ENCODE assay signal across 15 mouse cellular contexts in genomic region chr4:152362180-152362579, GRCm38 (mm10). TPM values are rescaled to one million over a fixed set of nuclear protein-coding genes. Genes with fewer than 3 reads are reported as not detected.
DNase-seq lines count a peak whose midpoint lies in the region; ATAC-seq and TF ChIP-seq lines count a peak whose summit lies in the region.
"Had no signal": no experiment of that assay in that cellular context is flagged by ENCODE, and none has a peak within 500 bp of the region (broad histone marks: within the 10 kb centered on the region; RNA-seq: fewer than 3 reads in every experiment).

No protein-coding gene starts in this region.

- TF ChIP-seq CTCF in G1E (IDR thresholded peaks at IDR 0.05; ENCODE audit: low read depth, low read length), result no peak
- no peak for TF ChIP-seq CTCF in heart, adult 2 months (IDR thresholded peaks at IDR 0.05)

- H3K36me3 ChIP-seq in intestine, embryonic 15.5 days, result no peaks in the 10 kb centered on the region
- H3K36me3 ChIP-seq in intestine, embryonic 16.5 days (ENCODE audit: control insufficient read depth, insufficient read depth, low read length), result no peaks in the 10 kb centered on the region
- H3K36me3 ChIP-seq in G1E (replicated peaks), result no peaks in the 10 kb centered on the region
- H3K36me3 ChIP-seq in heart, adult 2 months (ENCODE audit: control insufficient read depth, insufficient read depth, low read length), result no peaks in the 10 kb centered on the region
- H3K36me3 ChIP-seq: hindbrain, embryonic 12.5 days; midbrain, embryonic 12.5 days; neural tube, embryonic 12.5 days had no signal

- no peaks in the 10 kb centered on the region for H3K79me2 ChIP-seq in heart, adult 2 months (replicated peaks; ENCODE audit: control insufficient read depth, insufficient read depth, low read length)

- no peak for DNase-seq in G1E (ENCODE audit: low spot score)
- DNase-seq in natural killer cell, adult 2 months (ENCODE audit: low spot score in 2 of 2), result peak; percentile 70 to 83
- no peak for DNase-seq in heart, adult 2 months
- no peak for DNase-seq in frontal cortex, postnatal 25 days (ENCODE audit: low spot score in 2 of 2)
- DNase-seq in spleen, postnatal 4 days (ENCODE audit: low spot score in 2 of 2), result no peak
- DNase-seq: cerebellum, adult 9-11 months; kidney, adult 2 months; lung, embryonic 14.5 days had no signal

- TF ChIP-seq POLR2A in heart, adult 2 months (IDR thresholded peaks at IDR 0.05; ENCODE audit: insufficient read depth, low read depth, low read length), result no peak

- no peak overlapping the region for H3K27ac ChIP-seq in intestine, embryonic 15.5 days
- H3K27ac ChIP-seq in intestine, embryonic 16.5 days (ENCODE audit: low read length), result no peak overlapping the region
- no peak overlapping the region for H3K27ac ChIP-seq in heart, adult 2 months
- H3K27ac ChIP-seq: hindbrain, embryonic 12.5 days; midbrain, embryonic 12.5 days; neural tube, embryonic 12.5 days had no signal

- 0 out of 2 replicates have a peak, but pooled peaks have one; percentile 24 for ATAC-seq in intestine, embryonic 15.5 days
- ATAC-seq in intestine, embryonic 16.5 days, result no peak
- ATAC-seq in G1E (ENCODE audit: extremely low read depth, insufficient number of reproducible peaks, low FRiP score, poor library complexity, severe bottlenecking), result no peak
- peak; percentile 65 for ATAC-seq in inflammation-experienced regulatory T-cells, adult 6 months

- intact Hi-C loops in heart, adult 2 months (cut with DNase I), result no loop called here

- H3K4me2 ChIP-seq in intestine, embryonic 15.5 days (replicated peaks), result no peak overlapping the region
- no peak overlapping the region for H3K4me2 ChIP-seq in intestine, embryonic 16.5 days (ENCODE audit: low read depth, low read length)
- H3K4me2 ChIP-seq: hindbrain, embryonic 12.5 days; lung, embryonic 14.5 days; midbrain, embryonic 12.5 days; neural tube, embryonic 12.5 days had no signal

- no peaks in the 10 kb centered on the region for H3K9me3 ChIP-seq in intestine, embryonic 15.5 days
- H3K9me3 ChIP-seq in intestine, embryonic 16.5 days (ENCODE audit: control insufficient read depth, low read length), result no peaks in the 10 kb centered on the region
- peaks cover 96% of the 10 kb centered on the region for H3K9me3 ChIP-seq in G1E (replicated peaks)
- H3K9me3 ChIP-seq: hindbrain, embryonic 12.5 days; midbrain, embryonic 12.5 days; neural tube, embryonic 12.5 days had no signal

- peaks cover 17% of the 10 kb centered on the region; the same call in 1 of the 2 replicates for H3K27me3 ChIP-seq in intestine, embryonic 15.5 days (replicated peaks)
- H3K27me3 ChIP-seq in intestine, embryonic 16.5 days (replicated peaks; ENCODE audit: control insufficient read depth, insufficient read depth, low read length), result peaks cover 10% of the 10 kb centered on the region
- H3K27me3 ChIP-seq in G1E (ENCODE audit: insufficient read depth, low read length), result no peaks in the 10 kb centered on the region; the same call in 1 of the 2 replicates
- H3K27me3 ChIP-seq in heart, adult 2 months (ENCODE audit: control insufficient read depth, insufficient read depth, low read length), result peaks cover 6% of the 10 kb centered on the region; the same call in 1 of the 2 replicates

- H3K4me3 ChIP-seq in intestine, embryonic 15.5 days (replicated peaks), result no peak overlapping the region
- H3K4me3 ChIP-seq in intestine, embryonic 16.5 days (ENCODE audit: low read length), result no peak overlapping the region
- H3K4me3 ChIP-seq in G1E (ENCODE audit: low read depth, low read length), result peak overlapping the region; percentile 21; the same call in 1 of the 2 replicates
- H3K4me3 ChIP-seq in heart, adult 2 months, result no peak overlapping the region
- H3K4me3 ChIP-seq: hindbrain, embryonic 12.5 days; midbrain, embryonic 12.5 days; neural tube, embryonic 12.5 days had no signal

- 64% methylated on average over 9 of the region's 9 CpGs for WGBS in intestine, embryonic 15.5 days
- WGBS in intestine, embryonic 16.5 days, result 44% methylated on average over 9 of the region's 9 CpGs
- 22% methylated on average over 9 of the region's 9 CpGs for WGBS in heart, adult 2 months

- H3K9ac ChIP-seq in intestine, embryonic 15.5 days, result no peak overlapping the region
- H3K9ac ChIP-seq in intestine, embryonic 16.5 days (ENCODE audit: low read depth, low read length), result no peak overlapping the region
- H3K9ac ChIP-seq in heart, adult 2 months (ENCODE audit: low read depth, low read length), result no peak overlapping the region
- H3K9ac ChIP-seq: hindbrain, embryonic 12.5 days; lung, embryonic 14.5 days; midbrain, embryonic 12.5 days; neural tube, embryonic 12.5 days had no signal

- TF ChIP-seq EP300 in heart, adult 2 months (IDR thresholded peaks at IDR 0.05; ENCODE audit: insufficient read depth, low read depth, low read length), result no peak

- H3K4me1 ChIP-seq in intestine, embryonic 15.5 days (replicated peaks), result peaks cover 10% of the 10 kb centered on the region
- peaks cover 9% of the 10 kb centered on the region for H3K4me1 ChIP-seq in intestine, embryonic 16.5 days (ENCODE audit: control insufficient read depth, insufficient read depth, low read length)
- no peaks in the 10 kb centered on the region for H3K4me1 ChIP-seq in G1E (ENCODE audit: insufficient read depth, low read depth, low read length)
- no peaks in the 10 kb centered on the region for H3K4me1 ChIP-seq in heart, adult 2 months (ENCODE audit: control insufficient read depth, insufficient read depth, low read length)

RNA-seq across cellular contexts. Expression of gene Chd5, which starts 23.7 kb away (rescaled TPM):
- 1.9 and 2.8 TPM in 2 replicates for polyA plus RNA-seq in intestine, embryonic 15.5 days (2015; fragmentation: Nextera tagmentation; extraction: Ambion mirVana)
- 1.5 and 1.9 TPM in 2 replicates for polyA plus RNA-seq in intestine, embryonic 16.5 days (2015; fragmentation: Nextera tagmentation; extraction: Ambion mirVana)
- total RNA-seq in G1E (2014; fragmentation: Nextera tagmentation) (not detected in 2 replicates), G1E (2017) (under 0.01 TPM in 2 replicates)
- polyA plus RNA-seq in G1E (2012), result 0.01 TPM in 2 replicates
- polyA plus RNA-seq in inflammation-experienced regulatory T-cells, adult 6 months (2017; shearing (Covaris generic)), result under 1 TPM in 2 of 3 experiments, not detected in 1; 0.05 to 0.11 TPM
- under 1 TPM; 0.13 to 0.48 TPM for total RNA-seq in heart, adult 2 months (2021)
- 0.18 and 0.29 TPM in 2 replicates for polyA plus RNA-seq in heart, adult 2 months (2012; rRNA removed)
- polyA plus RNA-seq: heart, embryonic 14.5 days had no signal

RNA-seq across cellular contexts. Expression of gene Rpl22, which starts 36.6 kb away (rescaled TPM):
- polyA plus RNA-seq in intestine, embryonic 15.5 days (2015; fragmentation: Nextera tagmentation; extraction: Ambion mirVana), result 371 and 424 TPM in 2 replicates
- 281 and 323 TPM in 2 replicates for polyA plus RNA-seq in intestine, embryonic 16.5 days (2015; fragmentation: Nextera tagmentation; extraction: Ambion mirVana)
- total RNA-seq in G1E (2014; fragmentation: Nextera tagmentation) (543 and 552 TPM in 2 replicates), G1E (2017) (1,450 and 1,748 TPM in 2 replicates)
- 38.3 and 54.2 TPM in 2 replicates for polyA plus RNA-seq in G1E (2012)
- polyA plus RNA-seq in inflammation-experienced regulatory T-cells, adult 6 months (2017; shearing (Covaris generic)), result 1,000 to 10,000 TPM in 1 of 3 experiments, 100 to 1,000 TPM in 2; 752 to 1,062 (median 960) TPM
- 100 to 1,000 TPM; 242 to 276 TPM for total RNA-seq in heart, adult 2 months (2021)
- polyA plus RNA-seq in heart, adult 2 months (2012; rRNA removed), result 40.9 and 76.8 TPM in 2 replicates

RNA-seq across cellular contexts. Expression of gene Rnf207, which starts 43.4 kb away (rescaled TPM):
- 2.1 and 2.5 TPM in 2 replicates for polyA plus RNA-seq in intestine, embryonic 15.5 days (2015; fragmentation: Nextera tagmentation; extraction: Ambion mirVana)
- 1.5 and 1.8 TPM in 2 replicates for polyA plus RNA-seq in intestine, embryonic 16.5 days (2015; fragmentation: Nextera tagmentation; extraction: Ambion mirVana)
- total RNA-seq in G1E (2014; fragmentation: Nextera tagmentation) (not detected in 2 replicates), G1E (2017) (0.11 and 0.52 TPM in 2 replicates)
- not detected in 2 replicates for polyA plus RNA-seq in G1E (2012)
- not detected for polyA plus RNA-seq in inflammation-experienced regulatory T-cells, adult 6 months (2017; shearing (Covaris generic))
- total RNA-seq in heart, adult 2 months (2021), result 10 to 100 TPM; 34.5 to 47.7 TPM
- 155 and 167 TPM in 2 replicates for polyA plus RNA-seq in heart, adult 2 months (2012; rRNA removed)

Comparison
In these comparisons a context has a peak if more than half of its experiments do, and no peak if none do; other contexts are left out.
1. ATAC-seq: peak in intestine, embryonic 15.5 days (single experiment) and inflammation-experienced regulatory T-cells, adult 6 months (single experiment); none in intestine, embryonic 16.5 days (single experiment) and G1E (single experiment).
2. DNase-seq: peak in natural killer cell, adult 2 months (2 of 2); none in G1E (single experiment), heart, adult 2 months (0 of 2), frontal cortex, postnatal 25 days (0 of 2) and spleen, postnatal 4 days (0 of 2).
3. RNA of gene Rnf207, which starts 43.4 kb away (polyA plus RNA-seq): 155 to 167 TPM in heart, adult 2 months; 2.1 to 2.5 TPM in intestine, embryonic 15.5 days, 1.5 to 1.8 TPM in intestine, embryonic 16.5 days, not detected in G1E and not detected in inflammation-experienced regulatory T-cells, adult 6 months; every median in the first group is over 10 times any median in the second.